Mouse (Mus musculus): ENCODE measurements around the gene Numa1. TPM values are rescaled to one million over a fixed set of nuclear protein-coding genes. Genes with fewer than 3 reads are reported as not detected.

The Numa1 gene
- polyA plus RNA-seq, 2 experiments: 106 to 112 TPM

DNA sequence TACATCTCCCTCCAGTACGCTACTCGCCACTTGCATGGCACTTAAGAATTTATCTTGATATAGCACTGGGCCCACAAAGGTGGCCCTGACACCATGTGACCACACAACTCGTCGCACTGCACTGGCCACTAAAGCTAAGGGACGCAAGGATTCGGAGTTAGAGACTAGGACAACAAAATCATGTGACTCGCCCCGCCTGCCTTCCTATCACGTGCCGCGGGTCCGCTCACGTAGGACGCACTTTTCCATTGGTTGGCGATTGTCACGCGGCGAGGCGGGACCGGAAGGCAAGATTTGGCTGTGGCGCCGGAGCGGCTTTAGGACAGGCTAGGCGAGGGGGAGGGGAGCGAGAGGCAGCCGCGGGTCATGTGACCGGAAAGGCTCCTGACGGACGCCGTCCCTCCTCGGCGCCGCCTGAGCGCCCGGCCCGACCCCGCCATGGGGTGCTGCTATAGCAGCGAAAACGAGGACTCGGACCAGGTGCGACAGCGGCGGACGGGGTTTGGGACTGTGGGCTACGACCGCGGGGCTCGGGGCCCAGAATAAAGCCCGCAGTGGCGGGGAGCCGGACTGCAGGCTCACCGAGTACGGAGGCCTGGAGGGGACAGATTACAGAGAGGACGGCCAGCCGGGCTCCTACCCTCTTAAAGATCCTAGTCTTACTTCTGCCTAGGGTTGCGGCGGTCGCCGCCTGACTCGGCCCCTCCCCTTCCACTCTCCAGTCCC is 28.2 kb upstream of the Numa1 start, which contains the start of gene Lamtor1:
TSS of gene Lamtor1 (plus strand) at position 344 of the 726 bp plus-strand sequence.
- ATAC-seq (ENCODE audit: low FRiP score, low read depth) (peak; percentile 98), DNase-seq (ENCODE audit: low spot score) (peak; percentile 99)
- H3K9me3 ChIP-seq (ENCODE audit: control insufficient read depth, low read length): no peaks in the 10 kb centered on the region
- peak within 1 kb of the TSS; percentile 82 for H3K9ac ChIP-seq (ENCODE audit: low read depth, low read length, severe bottlenecking)
- peak within 1 kb of the TSS; percentile 80 for H3K4me3 ChIP-seq (replicated peaks; ENCODE audit: low read length)
- peak; percentile 69; the same call in 1 of the 2 replicates for TF ChIP-seq POLR2A (IDR thresholded peaks at IDR 0.05; ENCODE audit: borderline replicate concordance, extremely low read depth, insufficient read depth, insufficient read length)
- peak within 1 kb of the TSS; percentile 96 for H3K27ac ChIP-seq (replicated peaks; ENCODE audit: low read depth, low read length)
- H3K4me2 ChIP-seq (replicated peaks; ENCODE audit: low read depth, low read length, severe bottlenecking): peak within 1 kb of the TSS; percentile 64
- no peaks in the 10 kb centered on the region for H3K27me3 ChIP-seq (ENCODE audit: control insufficient read depth, insufficient read depth, low read length)
- WGBS: 3% methylated on average over 56 of the region's 61 CpGs
- peaks cover 12% of the 10 kb centered on the region for H3K4me1 ChIP-seq (ENCODE audit: control insufficient read depth, insufficient read depth, low read length)
- H3K36me3 ChIP-seq (ENCODE audit: control insufficient read depth, insufficient read depth, low read length): peaks cover 14% of the 10 kb centered on the region

DNA sequence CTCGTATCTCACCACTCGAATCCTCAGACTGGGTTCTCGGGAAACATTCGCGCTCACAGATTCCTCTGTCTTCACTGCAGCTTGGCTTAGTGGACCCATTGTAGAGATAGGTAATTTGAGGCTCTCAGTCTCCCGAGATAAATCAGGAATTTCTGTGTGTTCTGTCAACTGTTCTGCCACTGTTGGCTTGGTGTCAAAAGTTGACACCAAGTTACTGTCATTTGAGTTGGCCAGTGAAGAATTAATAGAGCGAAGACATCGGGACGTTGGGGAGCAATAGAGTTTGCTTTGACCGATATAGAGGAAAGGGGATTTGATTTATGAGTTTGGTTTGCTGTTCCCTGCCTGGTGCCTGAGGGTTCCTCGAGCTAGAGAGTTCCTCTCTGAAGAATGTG is 27.6 kb upstream of the Numa1 start, which contains the start of gene Tomt:
TSS of gene Tomt (minus strand) at position 73 of the 395 bp plus-strand sequence.
- DNase-seq (ENCODE audit: low spot score) (no peak), ATAC-seq (ENCODE audit: low FRiP score, low read depth) (no peak)
- peak within 1 kb of the TSS; percentile 96 for H3K27ac ChIP-seq (replicated peaks; ENCODE audit: low read depth, low read length)
- peaks cover 20% of the 10 kb centered on the region for H3K36me3 ChIP-seq (ENCODE audit: control insufficient read depth, insufficient read depth, low read length)
- peak within 1 kb of the TSS; percentile 64 for H3K4me2 ChIP-seq (replicated peaks; ENCODE audit: low read depth, low read length, severe bottlenecking)
- peaks cover 12% of the 10 kb centered on the region for H3K4me1 ChIP-seq (ENCODE audit: control insufficient read depth, insufficient read depth, low read length)
- H3K9me3 ChIP-seq (ENCODE audit: control insufficient read depth, low read length): no peaks in the 10 kb centered on the region
- H3K9ac ChIP-seq (ENCODE audit: low read depth, low read length, severe bottlenecking): peak within 1 kb of the TSS; percentile 82
- WGBS: 12% methylated on average over 11 of the region's 11 CpGs
- H3K27me3 ChIP-seq (ENCODE audit: control insufficient read depth, insufficient read depth, low read length): no peaks in the 10 kb centered on the region
- no peak for TF ChIP-seq POLR2A (IDR thresholded peaks at IDR 0.05; ENCODE audit: borderline replicate concordance, extremely low read depth, insufficient read depth, insufficient read length)
- H3K4me3 ChIP-seq (replicated peaks; ENCODE audit: low read length): peak within 1 kb of the TSS; percentile 80

DNA sequence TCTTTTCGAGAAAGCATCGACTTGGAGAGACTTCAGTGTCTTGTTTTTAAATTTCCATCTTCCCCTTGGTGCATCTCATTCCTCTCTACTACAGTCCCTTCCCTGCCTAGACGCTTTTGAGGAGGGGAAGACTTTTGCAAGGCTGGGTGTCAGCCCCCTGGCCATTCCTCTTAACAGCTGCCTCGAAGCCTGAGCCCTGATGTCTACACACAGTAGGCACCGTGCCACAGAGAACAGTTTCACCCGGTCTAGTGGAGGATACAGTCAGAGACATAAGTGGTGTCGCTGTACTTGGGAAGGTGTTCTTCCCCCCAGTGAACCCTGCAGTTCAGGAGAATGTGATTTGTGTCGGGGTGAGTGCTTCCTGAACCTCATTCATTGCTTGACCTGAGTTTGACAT is 27.2 kb upstream of the Numa1 start:
- Histone ChIP-seq H3K27me3 (ENCODE audit: control insufficient read depth, insufficient read depth, low read length) (no peaks in the 10 kb centered on the region), H3K4me3 (replicated peaks; ENCODE audit: low read length) (peak overlapping the region; percentile 80), H3K9me3 (ENCODE audit: control insufficient read depth, low read length) (no peaks in the 10 kb centered on the region), H3K36me3 (ENCODE audit: control insufficient read depth, insufficient read depth, low read length) (peaks cover 23% of the 10 kb centered on the region), H3K9ac (ENCODE audit: low read depth, low read length, severe bottlenecking) (peak overlapping the region; percentile 82), H3K27ac (replicated peaks; ENCODE audit: low read depth, low read length) (0 out of 2 replicates have a peak overlapping the region, but pooled peaks have one; percentile 21), H3K4me2 (replicated peaks; ENCODE audit: low read depth, low read length, severe bottlenecking) (peak overlapping the region; percentile 53), H3K4me1 (ENCODE audit: control insufficient read depth, insufficient read depth, low read length) (peaks cover 12% of the 10 kb centered on the region)
- WGBS: 67% methylated on average over 8 of the region's 8 CpGs
- no peak for TF ChIP-seq POLR2A (IDR thresholded peaks at IDR 0.05; ENCODE audit: borderline replicate concordance, extremely low read depth, insufficient read depth, insufficient read length)
- DNase-seq (ENCODE audit: low spot score) (no peak), ATAC-seq (ENCODE audit: low FRiP score, low read depth) (no peak)

DNA sequence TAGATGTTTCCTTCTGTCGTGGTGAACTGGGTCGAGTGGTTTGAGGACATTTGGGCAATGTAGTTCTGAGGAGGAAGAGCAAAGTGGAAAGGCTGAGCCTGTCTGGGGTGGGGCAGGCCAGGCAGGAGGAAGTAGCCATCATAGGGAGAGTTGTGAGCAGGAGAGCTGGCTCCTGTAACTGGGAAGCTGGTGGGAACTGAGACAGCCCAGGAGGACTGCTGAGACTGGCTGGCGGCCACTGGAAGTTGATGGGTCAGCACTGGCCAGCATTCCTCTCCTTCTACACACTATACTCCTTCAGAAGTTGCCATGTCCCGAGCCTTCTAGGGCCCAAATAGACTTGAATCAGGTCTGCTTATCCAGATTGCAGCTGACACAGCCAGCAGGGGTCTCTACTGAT is 25.5 kb upstream of the Numa1 start:
- H3K4me2 ChIP-seq (replicated peaks; ENCODE audit: low read depth, low read length, severe bottlenecking): no peak overlapping the region
- no peaks in the 10 kb centered on the region for H3K9me3 ChIP-seq (ENCODE audit: control insufficient read depth, low read length)
- H3K27ac ChIP-seq (replicated peaks; ENCODE audit: low read depth, low read length): no peak overlapping the region
- no peak for TF ChIP-seq POLR2A (IDR thresholded peaks at IDR 0.05; ENCODE audit: borderline replicate concordance, extremely low read depth, insufficient read depth, insufficient read length)
- no peaks in the 10 kb centered on the region for H3K27me3 ChIP-seq (ENCODE audit: control insufficient read depth, insufficient read depth, low read length)
- DNase-seq (ENCODE audit: low spot score): no peak
- 81% methylated on average over 4 of the region's 4 CpGs for WGBS
- peaks cover 12% of the 10 kb centered on the region for H3K4me1 ChIP-seq (ENCODE audit: control insufficient read depth, insufficient read depth, low read length)
- ATAC-seq (ENCODE audit: low FRiP score, low read depth): no peak
- H3K9ac ChIP-seq (ENCODE audit: low read depth, low read length, severe bottlenecking): peak overlapping the region; percentile 1; the same call in 1 of the 2 replicates
- peaks cover 39% of the 10 kb centered on the region for H3K36me3 ChIP-seq (ENCODE audit: control insufficient read depth, insufficient read depth, low read length)
- no peak overlapping the region for H3K4me3 ChIP-seq (replicated peaks; ENCODE audit: low read length)

DNA sequence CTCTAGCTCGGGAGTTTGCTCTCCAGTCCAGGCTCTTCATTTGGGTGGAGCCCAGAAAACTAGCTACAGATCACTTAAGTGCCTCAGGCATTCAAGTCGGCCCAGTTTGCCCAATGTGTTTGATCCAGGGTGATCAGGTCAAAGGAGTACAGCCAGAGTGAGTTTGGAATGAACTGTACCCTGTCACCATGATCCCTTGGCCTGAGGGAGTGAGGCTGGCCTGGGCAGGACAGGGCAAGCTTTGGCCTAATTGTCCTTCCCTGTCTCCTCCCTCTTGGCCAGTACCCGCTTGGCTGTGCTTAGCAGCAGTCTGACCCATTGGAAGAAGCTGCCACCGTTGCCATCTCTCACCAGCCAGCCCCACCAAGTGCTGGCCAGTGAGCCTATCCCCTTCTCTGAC is 23.8 kb upstream of the Numa1 start:
- no peak overlapping the region for H3K9ac ChIP-seq (ENCODE audit: low read depth, low read length, severe bottlenecking)
- DNase-seq (ENCODE audit: low spot score) (no peak), ATAC-seq (ENCODE audit: low FRiP score, low read depth) (no peak)
- no peaks in the 10 kb centered on the region for H3K27me3 ChIP-seq (ENCODE audit: control insufficient read depth, insufficient read depth, low read length)
- no peak overlapping the region for H3K4me3 ChIP-seq (replicated peaks; ENCODE audit: low read length)
- H3K36me3 ChIP-seq (ENCODE audit: control insufficient read depth, insufficient read depth, low read length): peaks cover 49% of the 10 kb centered on the region
- WGBS: 80% methylated on average over 4 of the region's 4 CpGs
- H3K27ac ChIP-seq (replicated peaks; ENCODE audit: low read depth, low read length): no peak overlapping the region
- H3K4me2 ChIP-seq (replicated peaks; ENCODE audit: low read depth, low read length, severe bottlenecking): no peak overlapping the region
- H3K9me3 ChIP-seq (ENCODE audit: control insufficient read depth, low read length): no peaks in the 10 kb centered on the region
- no peak for TF ChIP-seq POLR2A (IDR thresholded peaks at IDR 0.05; ENCODE audit: borderline replicate concordance, extremely low read depth, insufficient read depth, insufficient read length)
- H3K4me1 ChIP-seq (ENCODE audit: control insufficient read depth, insufficient read depth, low read length): peaks cover 7% of the 10 kb centered on the region
